Comparison of ENCODE assay signal across 10 mouse cellular contexts in the genomic region with DNA sequence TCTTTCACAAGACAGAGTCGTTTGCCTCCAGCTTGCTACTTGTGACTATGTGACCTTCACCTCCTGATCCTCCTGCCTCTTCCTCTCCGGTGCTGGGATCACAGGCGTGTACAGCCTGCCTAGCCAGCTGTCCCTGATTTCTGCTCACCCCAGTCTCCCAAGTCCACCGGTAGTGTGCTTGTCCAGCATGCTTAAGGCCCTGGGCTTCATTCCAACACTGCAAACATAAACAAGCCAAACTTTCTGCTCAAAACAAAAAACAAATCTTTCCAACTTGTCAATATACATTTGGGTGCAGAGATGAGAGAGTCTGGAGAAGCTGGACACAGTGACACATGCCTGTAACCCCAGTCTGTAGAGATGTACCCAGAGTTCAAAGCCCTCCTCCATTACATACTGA. TPM values are rescaled to one million over a fixed set of nuclear protein-coding genes. Genes with fewer than 3 reads are reported as not detected.
DNase-seq lines count a peak whose midpoint lies in the region; ATAC-seq and TF ChIP-seq lines count a peak whose summit lies in the region.
"Had no signal": no experiment of that assay in that cellular context is flagged by ENCODE, and none has a peak within 500 bp of the region (broad histone marks: within the 10 kb centered on the region; RNA-seq: fewer than 3 reads in every experiment).

No protein-coding gene starts in this region.

- no peaks in the 10 kb centered on the region for H3K9me3 ChIP-seq in embryonic facial prominence, embryonic 13.5 days
- H3K9me3 ChIP-seq in embryonic facial prominence, embryonic 10.5 days = no peaks in the 10 kb centered on the region
- no peaks in the 10 kb centered on the region for H3K9me3 ChIP-seq in liver, embryonic 16.5 days (replicated peaks; ENCODE audit: control insufficient read depth, low read length)
- H3K9me3 ChIP-seq: hindbrain, embryonic 12.5 days had no signal

- peaks cover 39% of the 10 kb centered on the region for H3K4me1 ChIP-seq in embryonic facial prominence, embryonic 13.5 days
- H3K4me1 ChIP-seq in embryonic facial prominence, embryonic 10.5 days = peaks cover 58% of the 10 kb centered on the region
- peaks cover 29% of the 10 kb centered on the region for H3K4me1 ChIP-seq in brown adipose tissue, adult 24 weeks (ENCODE audit: control insufficient read depth, insufficient read depth, insufficient read length, low read length)
- peaks cover 29% of the 10 kb centered on the region for H3K4me1 ChIP-seq in liver, embryonic 16.5 days (ENCODE audit: control insufficient read depth, low read depth, low read length)

- TF ChIP-seq CTCF in layer of hippocampus, adult 2 months (conservative IDR thresholded peaks at IDR 0.05) = no peak

- peak overlapping the region; percentile 5; the same call in 1 of the 2 replicates for H3K4me2 ChIP-seq in embryonic facial prominence, embryonic 13.5 days
- peak overlapping the region; percentile 76 for H3K4me2 ChIP-seq in liver, embryonic 16.5 days (ENCODE audit: low read depth, low read length)
- H3K4me2 ChIP-seq: hindbrain, embryonic 12.5 days had no signal

- H3K27me3 ChIP-seq in embryonic facial prominence, embryonic 13.5 days = no peaks in the 10 kb centered on the region
- H3K27me3 ChIP-seq in embryonic facial prominence, embryonic 10.5 days (replicated peaks; ENCODE audit: low read depth, poor library complexity, severe bottlenecking) = peaks cover 11% of the 10 kb centered on the region
- peaks cover 14% of the 10 kb centered on the region for H3K27me3 ChIP-seq in liver, embryonic 16.5 days (ENCODE audit: control insufficient read depth, insufficient read depth, low read depth, low read length)

- peaks cover 16% of the 10 kb centered on the region; the same call in 1 of the 2 replicates for H3K36me3 ChIP-seq in embryonic facial prominence, embryonic 13.5 days
- peaks cover 24% of the 10 kb centered on the region for H3K36me3 ChIP-seq in embryonic facial prominence, embryonic 10.5 days (replicated peaks)
- no peaks in the 10 kb centered on the region for H3K36me3 ChIP-seq in liver, embryonic 16.5 days (ENCODE audit: control insufficient read depth, insufficient read depth)

- no peak for DNase-seq in embryonic facial prominence, embryonic 10.5 days (ENCODE audit: low spot score)
- no peak for DNase-seq in layer of hippocampus, adult 2 months (ENCODE audit: low spot score in 2 of 2)
- DNase-seq in layer of hippocampus, adult 18-20 months (ENCODE audit: low spot score in 2 of 2) = no peak
- no peak for DNase-seq in gastrocnemius, adult 8-10 months (ENCODE audit: low spot score in 2 of 2)
- DNase-seq: adrenal gland, postnatal 10 days had no signal

- no peak overlapping the region for H3K4me3 ChIP-seq in embryonic facial prominence, embryonic 13.5 days
- H3K4me3 ChIP-seq in embryonic facial prominence, embryonic 10.5 days = no peak overlapping the region
- H3K4me3 ChIP-seq in layer of hippocampus, adult 2 months = peak overlapping the region; percentile 93
- peak overlapping the region; percentile 34 for H3K4me3 ChIP-seq in brown adipose tissue, adult 24 weeks (ENCODE audit: insufficient read depth, low read depth, low read length)
- H3K4me3 ChIP-seq in liver, embryonic 16.5 days (ENCODE audit: low read depth, low read length) = peak overlapping the region; percentile 10; the same call in 1 of the 2 replicates
- H3K4me3 ChIP-seq: hindbrain, embryonic 12.5 days had no signal

- 15% methylated on average over 4 of the region's 4 CpGs for WGBS in embryonic facial prominence, embryonic 13.5 days
- 32% methylated on average over 4 of the region's 4 CpGs for WGBS in embryonic facial prominence, embryonic 10.5 days
- WGBS in liver, embryonic 16.5 days (ENCODE audit: insufficient replicate concordance) = 16% methylated on average over 4 of the region's 4 CpGs

- ATAC-seq in embryonic facial prominence, embryonic 13.5 days (ENCODE audit: insufficient number of reproducible peaks, insufficient read depth, low FRiP score, low TSS enrichment, low read depth) = no peak
- no peak for ATAC-seq in liver, embryonic 16.5 days (ENCODE audit: low read depth)
- no peak for ATAC-seq in activated CD4-positive, CD25-positive, alpha-beta regulatory T cell, adult 4 months

- no peak overlapping the region for H3K27ac ChIP-seq in embryonic facial prominence, embryonic 13.5 days
- no peak overlapping the region; the same call in none of the 2 replicates for H3K27ac ChIP-seq in embryonic facial prominence, embryonic 10.5 days (replicated peaks)
- peak overlapping the region; percentile 97; the same call in 1 of the 2 replicates for H3K27ac ChIP-seq in layer of hippocampus, adult 2 months
- H3K27ac ChIP-seq in brown adipose tissue, adult 24 weeks (replicated peaks; ENCODE audit: low read depth, low read length) = peak overlapping the region; percentile 92
- H3K27ac ChIP-seq in liver, embryonic 16.5 days (ENCODE audit: low read length) = peak overlapping the region; percentile 78
- H3K27ac ChIP-seq: hindbrain, embryonic 12.5 days had no signal

- no peak overlapping the region for H3K9ac ChIP-seq in embryonic facial prominence, embryonic 13.5 days
- H3K9ac ChIP-seq in liver, embryonic 16.5 days (ENCODE audit: low read depth, low read length) = no peak overlapping the region
- H3K9ac ChIP-seq: hindbrain, embryonic 12.5 days had no signal

RNA-seq across cellular contexts. Expression of a gene that starts 3.5 kb away (rescaled TPM):
- polyA plus RNA-seq in embryonic facial prominence, embryonic 13.5 days (2015; fragmentation: Nextera tagmentation; extraction: Ambion mirVana) = 39.5 and 40.1 TPM in 2 replicates
- polyA plus RNA-seq in embryonic facial prominence, embryonic 10.5 days (2016; fragmentation: Nextera tagmentation; extraction: Ambion mirVana) = 26.3 and 30.2 TPM in 2 replicates
- total RNA-seq in layer of hippocampus, adult 2 months (2021) = 100 to 1,000 TPM; 147 to 158 TPM
- total RNA-seq in layer of hippocampus, adult 18-20 months (2021) = 100 to 1,000 TPM; 158 to 165 TPM
- 65.9 and 67.5 TPM in 2 replicates for polyA plus RNA-seq in brown adipose tissue, adult 24 weeks (2012; ENCODE audit: insufficient read depth, insufficient read length, missing spikeins)
- polyA plus RNA-seq in liver, embryonic 16.5 days (2015; fragmentation: Nextera tagmentation; extraction: Ambion mirVana) = 19.3 and 22.1 TPM in 2 replicates
- 10 to 100 TPM; 13.1 to 13.9 TPM for polyA plus RNA-seq in activated CD4-positive, CD25-positive, alpha-beta regulatory T cell, adult 4 months (2017; shearing (Covaris generic))
- total RNA-seq in gastrocnemius, adult 8-10 months (2022) = 10 to 100 TPM; 38.1 to 56.9 (median 50.0) TPM

Comparison
In these comparisons a context has a peak if more than half of its experiments do, and no peak if none do; other contexts are left out.
1. H3K27ac ChIP-seq: peak in layer of hippocampus, adult 2 months (single experiment), brown adipose tissue, adult 24 weeks (single experiment) and liver, embryonic 16.5 days (single experiment); none in embryonic facial prominence, embryonic 13.5 days (single experiment) and embryonic facial prominence, embryonic 10.5 days (single experiment).
2. H3K4me3 ChIP-seq: peak in layer of hippocampus, adult 2 months (single experiment), brown adipose tissue, adult 24 weeks (single experiment) and liver, embryonic 16.5 days (single experiment); none in embryonic facial prominence, embryonic 13.5 days (single experiment) and embryonic facial prominence, embryonic 10.5 days (single experiment).